Mouse (Mus musculus) heart, embryonic 10.5 days (tissue): ENCODE measurements around the gene Gm6020. TPM values are rescaled to one million over a fixed set of nuclear protein-coding genes. Genes with fewer than 3 reads are reported as not detected.
"Not testable (repeated sequence)": the region's sequence is repeated elsewhere in the genome, so short reads cannot be mapped to it uniquely, and the experiment has no call there.

Experiments
- DNase-seq: peaks from one replicate; pipeline ENCODE4 v3.0.0-alpha.2; 2017; ENCODE audit warnings: low spot score
- H3K27ac ChIP-seq: fragments of 300-500 bp; sonication (generic); 2 replicates; pipeline ENCODE4 v1.5.1; 2016; ENCODE audit warnings: mild to moderate bottlenecking
- H3K27me3 ChIP-seq: fragments of 300-500 bp; sonication (generic); 2 replicates; pipeline ENCODE4 v1.6.1; 2016; ENCODE audit warnings: mild to moderate bottlenecking; ENCODE audit not compliant: poor library complexity, insufficient read depth, severe bottlenecking
- H3K36me3 ChIP-seq: fragments of 300-500 bp; sonication (generic); 2 replicates; pipeline ENCODE4 v1.6.1; 2016; ENCODE audit warnings: mild to moderate bottlenecking, moderate library complexity
- H3K4me1 ChIP-seq: fragments of 300-500 bp; sonication (generic); 2 replicates; pipeline ENCODE4 v1.6.1; 2016; ENCODE audit warnings: mild to moderate bottlenecking
- H3K4me3 ChIP-seq: fragments of 300-500 bp; sonication (generic); 2 replicates; pipeline ENCODE4 v1.5.1; 2016; ENCODE audit warnings: mild to moderate bottlenecking, moderate library complexity
- H3K9me3 ChIP-seq: fragments of 300-500 bp; sonication (generic); 2 replicates; pipeline ENCODE4 v1.6.1; 2016; ENCODE audit warnings: mild to moderate bottlenecking, moderate library complexity
- WGBS: fragments of 180-500 bp; shearing (Covaris S2); methylation state at CpG from one replicate; pipeline ENCODE4 v1.1.7; 2016; 5-methylcytosine and 5-hydroxymethylcytosine counted together
- polyA plus RNA-seq: library from polyadenylated mRNA; unstranded; fragments of >200 nt; fragmentation: Nextera tagmentation; extraction: Ambion mirVana; gene quantifications from 2 replicates; pipeline ENCODE4 v1.2.1, GENCODE M21; 2016

Gm6020 gene
- polyA plus RNA-seq: not detected in 2 replicates

GRCm38 (mm10) chr19:61183590-61183989 is at the start of gene Gm6020:
Gene Gm6020, plus strand, starts transcription at chr19:61183890.
- not testable (repeated sequence) for H3K4me1 ChIP-seq, DNase-seq, H3K36me3 ChIP-seq, H3K27ac ChIP-seq, H3K4me3 ChIP-seq, H3K27me3 ChIP-seq
- peaks cover 12% of the 10 kb centered on the region; the same call in 1 of the 2 replicates for H3K9me3 ChIP-seq
- 79% methylated on average over 2 of the region's 2 CpGs for WGBS

DNA sequence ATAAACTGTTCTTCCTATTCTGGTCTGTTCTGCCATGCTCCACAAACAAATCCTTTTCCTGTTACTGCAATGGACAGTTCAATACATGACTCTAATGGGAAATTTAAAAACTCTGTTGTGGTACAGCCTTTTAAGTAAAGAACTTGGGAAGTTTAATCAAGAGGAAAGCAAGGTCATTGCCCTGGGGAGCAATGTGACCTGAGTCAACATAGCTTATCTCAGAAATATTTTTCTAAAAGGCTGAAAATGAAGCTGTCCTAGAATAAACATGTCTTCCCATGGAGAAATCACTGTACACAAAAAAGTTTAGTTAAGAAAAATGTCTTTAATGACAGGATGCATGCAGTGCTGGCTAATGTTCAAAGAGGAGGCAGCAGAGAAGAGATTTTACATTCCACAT is 45.0 kb upstream of the Gm6020 start:
- Histone ChIP-seq H3K27ac (no peak overlapping the region), H3K4me3 (no peak overlapping the region), H3K9me3 (no peaks in the 10 kb centered on the region), H3K36me3 (peaks cover 5% of the 10 kb centered on the region), H3K27me3 (no peaks in the 10 kb centered on the region), H3K4me1 (peaks cover 12% of the 10 kb centered on the region)
- DNase-seq: no peak

DNA sequence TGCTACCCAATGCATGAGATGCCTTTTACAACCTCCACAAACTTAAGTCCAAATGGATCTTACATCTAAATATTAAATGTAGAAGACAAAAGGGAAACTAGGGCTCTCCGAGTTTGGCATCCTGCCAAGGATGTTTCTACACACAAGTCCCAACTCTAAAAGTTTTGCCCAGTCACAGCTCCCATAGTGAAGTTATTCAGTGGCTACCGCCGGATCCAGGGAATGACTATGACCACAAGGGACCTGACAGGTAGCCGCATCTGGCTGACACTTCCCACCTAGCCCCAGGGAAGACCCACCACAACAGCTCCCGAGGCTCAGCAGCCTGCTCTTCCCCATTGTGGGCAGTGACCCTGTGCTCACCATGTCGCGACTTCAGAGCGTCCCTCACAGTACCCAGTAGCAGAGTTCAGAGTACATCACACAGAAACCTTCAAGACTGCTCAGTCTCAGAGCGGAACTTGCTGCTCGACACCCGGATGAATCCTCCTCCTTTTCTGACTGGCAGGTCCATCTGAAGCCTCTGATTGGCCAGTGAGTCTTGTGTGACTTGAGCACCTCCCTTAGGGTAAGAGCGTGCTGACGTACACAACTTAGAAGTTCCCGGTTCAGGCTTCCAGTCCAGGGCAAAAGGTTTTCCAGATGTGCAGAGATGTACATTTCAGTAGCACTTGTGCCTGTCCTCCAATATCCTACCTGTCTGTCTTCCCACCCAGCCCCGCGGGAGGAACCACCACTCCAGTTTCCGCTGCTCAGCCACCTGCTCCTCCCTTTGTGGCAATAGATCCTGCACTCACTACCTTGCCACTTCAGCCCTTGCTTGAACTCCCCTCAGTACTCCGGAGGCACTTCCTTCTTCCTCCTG is 43.1 kb upstream of the Gm6020 start, which contains the start of gene Zfp950:
Zfp950 (minus strand) TSS at position 499 of the 865 bp plus-strand sequence.
- WGBS: under 1% methylated on average over 18 of the region's 18 CpGs
- Histone ChIP-seq H3K9me3 (no peaks in the 10 kb centered on the region), H3K27me3 (no peaks in the 10 kb centered on the region), H3K36me3 (peaks cover 5% of the 10 kb centered on the region), H3K4me3 (peak within 1 kb of the TSS; percentile 88), H3K4me1 (peaks cover 12% of the 10 kb centered on the region), H3K27ac (peak within 1 kb of the TSS; percentile 86)
- DNase-seq: peak; percentile 96

DNA sequence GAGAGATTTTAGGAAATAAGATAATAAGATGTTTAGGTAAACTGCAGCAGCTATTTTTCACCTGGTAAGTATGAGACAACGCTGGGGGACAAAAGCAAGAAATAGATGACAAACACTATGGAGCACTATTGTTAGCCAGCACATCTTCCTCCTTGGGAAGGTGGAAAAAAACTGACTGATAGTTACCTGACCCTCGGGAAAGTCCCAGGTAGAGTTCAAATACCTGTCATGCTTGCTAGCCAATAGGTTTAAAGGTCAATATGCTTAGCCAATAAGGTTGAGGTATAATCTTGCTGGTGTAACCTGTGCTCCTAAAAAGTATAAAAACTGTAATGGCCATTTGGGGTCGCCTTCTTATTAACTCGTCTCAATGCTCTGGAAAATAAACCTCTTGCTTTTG is 42.4 kb upstream of the Gm6020 start:
- 23% methylated on average over 4 of the region's 4 CpGs for WGBS
- Histone ChIP-seq H3K36me3 (peaks cover 5% of the 10 kb centered on the region), H3K4me3 (peak overlapping the region; percentile 88), H3K4me1 (peaks cover 12% of the 10 kb centered on the region), H3K27ac (peak overlapping the region; percentile 86), H3K27me3 (no peaks in the 10 kb centered on the region), H3K9me3 (no peaks in the 10 kb centered on the region)
- DNase-seq: no peak

DNA sequence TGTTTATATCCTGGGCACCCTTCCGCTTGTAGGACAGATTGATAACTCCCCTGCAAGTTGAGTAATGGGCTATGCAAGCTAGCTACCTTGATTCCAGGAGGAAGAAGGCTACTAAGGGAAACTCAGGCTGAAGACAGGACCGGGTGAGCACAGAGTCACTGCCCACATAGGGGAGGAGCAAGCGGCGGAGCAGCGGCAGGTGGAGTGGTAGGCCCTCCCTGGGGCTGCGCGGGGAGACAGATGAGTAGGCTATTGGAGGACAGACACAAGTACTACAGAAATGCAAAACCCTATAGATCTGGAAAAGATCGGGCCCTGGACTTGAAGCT is 32.4 kb upstream of the Gm6020 start:
- H3K36me3 ChIP-seq: no peaks in the 10 kb centered on the region
- DNase-seq: peak; percentile 78
- WGBS: 7% methylated on average over 8 of the region's 8 CpGs

GRCm38 (mm10) chr19:61151701-61152420 is 31.8 kb upstream of the Gm6020 start:
- 5% methylated on average over 27 of the region's 27 CpGs for WGBS
- Histone ChIP-seq H3K9me3 (no peaks in the 10 kb centered on the region), H3K4me1 (0 out of 2 replicates have a peak, but pooled peaks cover 3% of the 10 kb centered on the region), H3K27me3 (no peaks in the 10 kb centered on the region), H3K36me3 (no peaks in the 10 kb centered on the region), H3K27ac (no peak overlapping the region), H3K4me3 (peak overlapping the region; percentile 60)
- peak; percentile 74 for DNase-seq

More for the DNA sequence above, 32.4 kb upstream of the Gm6020 start:
- H3K27me3 ChIP-seq: no peaks in the 10 kb centered on the region
- H3K4me3 ChIP-seq: peak overlapping the region; percentile 60
- no peaks in the 10 kb centered on the region for H3K9me3 ChIP-seq
- no peak overlapping the region; the same call in 1 of the 2 replicates for H3K27ac ChIP-seq
- 0 out of 2 replicates have a peak, but pooled peaks cover 3% of the 10 kb centered on the region for H3K4me1 ChIP-seq

DNA sequence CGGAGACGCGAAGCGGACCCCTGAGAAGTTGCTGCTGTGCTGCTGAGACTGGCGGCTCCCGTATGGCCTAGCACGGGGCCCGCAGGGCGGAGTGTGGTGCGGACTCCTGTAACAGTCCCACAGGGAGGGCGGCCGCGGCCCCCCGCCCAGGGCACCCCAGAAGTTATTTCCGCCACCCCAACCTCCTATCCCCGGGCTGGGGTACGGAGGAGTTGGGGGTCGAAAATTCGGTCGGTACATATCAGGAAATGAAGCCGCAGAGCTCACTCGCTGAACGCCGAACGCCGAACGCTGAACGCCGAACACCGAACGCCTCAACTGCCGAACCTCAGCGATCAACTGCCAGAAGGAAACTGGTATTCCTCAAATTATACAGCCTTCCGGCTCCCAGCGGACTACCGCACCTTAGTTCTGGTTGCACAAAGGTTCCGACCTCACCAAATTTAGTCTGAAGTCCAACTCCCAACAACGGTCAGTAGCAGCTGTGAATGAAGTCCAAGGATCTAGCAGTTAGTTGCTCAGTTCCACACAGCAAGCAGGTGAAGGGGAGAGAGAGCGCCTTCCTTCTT is 7.8 kb upstream of the Gm6020 start, which contains the start of gene Gm7102:
Gm7102 (minus strand) TSS at position 554 of the 569 bp plus-strand sequence.
- WGBS: 21% methylated on average over 39 of the region's 39 CpGs
- peak; percentile 75 for DNase-seq
- H3K4me3 ChIP-seq: peak within 1 kb of the TSS; percentile 56
- H3K4me1 ChIP-seq: no peaks in the 10 kb centered on the region
- peak within 1 kb of the TSS; percentile 67 for H3K27ac ChIP-seq
- peaks cover under 1% of the 10 kb centered on the region; the same call in 1 of the 2 replicates for H3K9me3 ChIP-seq
- no peaks in the 10 kb centered on the region for H3K36me3 ChIP-seq
- peaks cover 9% of the 10 kb centered on the region; the same call in 1 of the 2 replicates for H3K27me3 ChIP-seq

GRCm38 (mm10) chr19:61199316-61199715 is 15.6 kb downstream of the Gm6020 start:
- no peaks in the 10 kb centered on the region for H3K36me3 ChIP-seq
- no peaks in the 10 kb centered on the region for H3K9me3 ChIP-seq
- WGBS: 14% methylated on average over 13 of the region's 13 CpGs
- no peaks in the 10 kb centered on the region for H3K27me3 ChIP-seq
- no peak overlapping the region for H3K27ac ChIP-seq
- peak; percentile 97 for DNase-seq
- no peaks in the 10 kb centered on the region for H3K4me1 ChIP-seq
- no peak overlapping the region for H3K4me3 ChIP-seq

GRCm38 (mm10) chr19:61199836-61200235 is 16.1 kb downstream of the Gm6020 start:
- H3K36me3 ChIP-seq: no peaks in the 10 kb centered on the region
- H3K4me1 ChIP-seq: no peaks in the 10 kb centered on the region
- 19% methylated on average over 10 of the region's 10 CpGs for WGBS
- no peak overlapping the region for H3K4me3 ChIP-seq
- no peak for DNase-seq
- H3K27ac ChIP-seq: no peak overlapping the region
- no peaks in the 10 kb centered on the region for H3K27me3 ChIP-seq
- H3K9me3 ChIP-seq: no peaks in the 10 kb centered on the region

DNA sequence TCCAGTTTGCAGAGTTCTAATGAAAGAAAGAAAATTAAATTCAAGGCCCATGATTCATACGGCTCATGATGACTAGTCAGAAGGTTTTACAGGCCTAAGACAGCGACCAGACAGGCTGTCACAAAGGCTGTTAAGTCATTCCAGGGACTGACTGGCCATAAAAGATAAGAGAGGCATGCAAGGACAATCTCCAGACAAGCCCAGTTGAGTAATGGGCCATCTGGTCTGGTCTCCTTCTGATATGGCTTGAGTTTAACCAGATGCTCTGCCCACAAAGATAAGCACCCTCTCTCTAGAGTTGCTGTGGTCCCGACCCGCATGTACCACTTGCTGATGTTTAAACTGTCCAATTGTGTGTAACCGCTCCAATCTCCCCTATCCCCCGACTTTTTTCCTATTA is 23.8 kb downstream of the Gm6020 start:
- not testable (repeated sequence) for H3K27me3 ChIP-seq, H3K9me3 ChIP-seq, H3K4me3 ChIP-seq, H3K36me3 ChIP-seq, H3K27ac ChIP-seq, H3K4me1 ChIP-seq, DNase-seq
- 42% methylated on average over 6 of the region's 6 CpGs for WGBS

GRCm38 (mm10) chr19:61223706-61224328 is 40.1 kb downstream of the Gm6020 start:
- no peak for DNase-seq
- Histone ChIP-seq H3K36me3 (0 out of 2 replicates have a peak, but pooled peaks cover 6% of the 10 kb centered on the region), H3K4me1 (peaks cover 26% of the 10 kb centered on the region), H3K9me3 (peaks cover 8% of the 10 kb centered on the region; the same call in 1 of the 2 replicates), H3K27me3 (no peaks in the 10 kb centered on the region), H3K4me3 (no peak overlapping the region), H3K27ac (no peak overlapping the region)
- WGBS: 94% methylated on average over 6 of the region's 6 CpGs
